Mouse (Mus musculus) brain, embryonic 14.5 days (tissue): Measurements from ENCODE around the gene Ltb4r1. TPM values are rescaled to one million over a fixed set of nuclear protein-coding genes. Genes with fewer than 3 reads are reported as not detected.

Source experiments
- DNase-seq: peaks from one replicate; pipeline ENCODE4 v3.0.0-alpha.2; 2011; ENCODE audit warnings: low read depth
- CTCF ChIP-seq: fragments of 200-500 bp; IDR thresholded peaks from 2 replicates; pipeline ENCODE4 v1.5.1; 2012; ENCODE audit warnings: inconsistent platforms, mild to moderate bottlenecking, moderate library complexity, borderline replicate concordance; ENCODE audit not compliant: insufficient read depth, insufficient read length; ENCODE audit errors: extremely low read depth
- POLR2A ChIP-seq: fragments of 200-500 bp; IDR thresholded peaks from 2 replicates; pipeline ENCODE4 v1.6.1; 2012; ENCODE audit warnings: mild to moderate bottlenecking, inconsistent platforms, borderline replicate concordance; ENCODE audit not compliant: poor library complexity, insufficient read depth, insufficient read length, severe bottlenecking; ENCODE audit errors: extremely low read depth
- polyA plus RNA-seq: library from polyadenylated mRNA; depleted of rRNA; stranded (reverse); fragments of >200 nt; gene quantifications from 2 replicates; pipeline ENCODE4 v1.2.3, GENCODE M21; 2012

Gene Ltb4r1
- polyA plus RNA-seq, 1 experiment, result 0.71 TPM

- peak; percentile 69 for DNase-seq
- TF ChIP-seq POLR2A, result no peak
- TF ChIP-seq CTCF, result peak; percentile 70; the same call in 1 of the 2 replicates
These were observed 7.4 kb upstream of the Ltb4r1 start, which contains the start of gene Cideb for GRCm38 (mm10) chr14:55758363-55758784. Cideb (minus strand) TSS chr14:55758458.

DNA sequence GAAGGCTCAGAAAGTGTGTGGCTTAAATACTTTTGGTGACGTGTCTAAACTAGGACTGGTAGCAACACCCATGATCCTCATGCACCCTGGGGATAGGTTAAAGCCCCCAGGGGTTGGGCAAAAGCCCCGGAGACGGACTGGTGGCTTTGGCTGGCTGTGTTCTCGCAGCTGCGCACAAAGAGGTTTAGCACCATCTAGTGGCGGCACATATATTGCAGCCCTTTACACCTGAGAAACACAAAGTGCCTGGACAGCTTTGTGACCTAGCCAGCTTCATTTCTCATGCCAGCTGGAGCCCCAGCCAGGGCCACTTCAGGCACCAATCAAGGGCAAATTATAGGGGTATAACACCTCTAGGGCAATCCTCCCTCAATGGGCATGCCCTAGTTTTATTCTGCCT, 5.6 kb upstream of the Ltb4r1 start:
- DNase-seq, result peak; percentile 76
- peak; percentile 73 for TF ChIP-seq CTCF

DNA sequence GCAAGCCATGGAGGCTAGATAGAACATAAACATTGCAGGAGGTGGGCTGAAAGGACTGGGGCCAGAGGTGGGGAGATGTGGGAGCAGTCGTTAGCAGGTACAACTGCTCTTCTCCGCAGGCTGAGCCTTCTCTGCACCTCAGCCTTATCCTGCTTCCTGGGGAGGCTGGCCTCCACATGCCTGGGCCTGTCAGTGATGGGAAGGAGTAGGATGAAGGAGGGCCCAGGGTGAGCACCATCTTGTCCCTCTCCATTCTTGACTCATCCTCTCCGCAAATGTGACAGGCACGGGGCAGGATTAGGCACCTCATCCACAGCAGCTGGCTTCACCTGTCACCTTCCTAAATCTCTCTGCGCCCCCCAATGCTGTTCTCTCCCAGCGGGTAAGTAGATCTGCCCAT, 4.6 kb upstream of the Ltb4r1 start, which contains the start of gene Ltb4r2:
Gene Ltb4r2 (plus strand): TSS at position 266 of the 400 bp plus-strand sequence.
- TF ChIP-seq POLR2A, result no peak
- TF ChIP-seq CTCF, result no peak
- DNase-seq, result no peak

- peak; percentile 71 for DNase-seq
- 0 out of 2 replicates have a peak, but pooled peaks have one; percentile 7 for TF ChIP-seq POLR2A
- TF ChIP-seq CTCF, result peak; percentile 50
These were observed 3.6 kb upstream of the Ltb4r1 start for GRCm38 (mm10) chr14:55762001-55762821.

GRCm38 (mm10) chr14:55763166-55763565, 2.6 kb upstream of the Ltb4r1 start:
- no peak for DNase-seq
- no peak for TF ChIP-seq CTCF
- no peak for TF ChIP-seq POLR2A

DNA sequence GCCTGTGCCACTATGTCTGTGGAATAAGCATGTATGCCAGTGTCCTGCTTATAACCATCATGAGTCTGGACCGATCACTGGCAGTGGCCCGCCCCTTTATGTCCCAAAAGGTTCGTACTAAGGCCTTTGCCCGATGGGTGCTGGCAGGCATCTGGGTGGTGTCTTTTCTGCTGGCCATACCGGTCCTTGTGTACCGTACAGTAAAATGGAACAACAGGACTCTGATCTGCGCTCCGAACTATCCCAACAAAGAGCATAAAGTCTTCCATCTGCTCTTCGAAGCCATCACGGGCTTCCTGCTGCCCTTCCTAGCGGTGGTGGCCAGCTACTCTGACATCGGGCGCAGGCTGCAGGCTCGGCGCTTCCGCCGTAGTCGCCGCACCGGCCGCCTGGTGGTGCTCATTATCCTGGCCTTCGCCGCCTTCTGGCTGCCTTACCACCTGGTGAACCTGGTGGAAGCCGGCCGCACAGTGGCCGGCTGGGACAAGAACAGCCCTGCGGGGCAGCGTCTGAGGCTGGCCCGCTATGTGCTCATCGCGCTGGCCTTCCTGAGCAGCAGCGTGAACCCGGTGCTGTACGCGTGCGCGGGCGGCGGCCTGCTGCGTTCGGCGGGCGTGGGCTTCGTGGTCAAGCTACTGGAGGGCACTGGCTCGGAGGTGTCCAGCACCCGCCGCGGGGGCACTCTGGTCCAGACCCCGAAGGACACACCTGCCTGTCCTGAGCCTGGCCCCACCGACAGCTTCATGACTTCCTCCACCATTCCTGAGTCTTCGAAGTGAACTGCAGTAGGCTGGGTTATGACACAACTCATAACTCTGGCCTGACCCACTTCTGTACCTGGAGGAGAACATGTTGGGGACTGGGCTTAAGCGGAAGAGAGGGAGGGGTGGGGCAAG, 2.0 kb downstream of the Ltb4r1 start:
- peak; percentile 43; the same call in 1 of the 2 replicates for TF ChIP-seq CTCF
- no peak for TF ChIP-seq POLR2A
- DNase-seq, result peak; percentile 64

GRCm38 (mm10) chr14:55768555-55768954, 2.8 kb downstream of the Ltb4r1 start:
- TF ChIP-seq POLR2A, result no peak
- no peak for TF ChIP-seq CTCF
- DNase-seq, result no peak

GRCm38 (mm10) chr14:55769087-55769703, 3.4 kb downstream of the Ltb4r1 start:
- TF ChIP-seq POLR2A (no peak), CTCF (no peak)
- DNase-seq, result no peak

GRCm38 (mm10) chr14:55776711-55777110, 10.9 kb downstream of the Ltb4r1 start:
- no peak for TF ChIP-seq POLR2A
- no peak for TF ChIP-seq CTCF
- DNase-seq, result no peak

DNA sequence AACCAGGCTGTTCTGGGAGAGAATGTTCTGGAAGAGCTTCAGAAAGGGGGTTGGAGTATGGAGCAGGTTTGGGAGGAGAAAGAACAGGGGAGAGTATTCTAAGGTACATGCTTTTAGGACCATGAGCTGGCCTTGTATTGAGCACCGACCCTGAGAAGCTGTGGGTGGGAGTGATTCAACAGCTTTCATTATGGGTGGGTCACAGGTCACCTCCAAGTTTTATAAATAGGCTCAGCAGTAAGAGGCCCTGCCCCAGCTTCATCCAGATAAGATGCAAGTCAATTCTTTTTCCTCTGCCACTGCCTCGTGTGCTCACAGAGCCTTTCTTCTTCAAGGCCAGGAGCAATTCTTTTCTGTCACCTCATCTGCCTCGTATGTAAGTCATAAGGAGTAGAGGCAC, 11.4 kb downstream of the Ltb4r1 start:
- no peak for TF ChIP-seq CTCF
- no peak for TF ChIP-seq POLR2A
- no peak for DNase-seq

GRCm38 (mm10) chr14:55777806-55778205, 12.0 kb downstream of the Ltb4r1 start:
- no peak for DNase-seq
- TF ChIP-seq CTCF (no peak), POLR2A (no peak)
